Mouse (Mus musculus) myocyte (in vitro differentiated cells): ENCODE measurements around the gene Gm49333.

ENCODE experiments used
- CEBPB ChIP-seq: IDR thresholded peaks from 2 replicates; pipeline ENCODE4 v1.6.1; 2011; ENCODE audit warnings: mild to moderate bottlenecking, moderate library complexity; ENCODE audit not compliant: poor library complexity, insufficient read depth, severe bottlenecking
- MYOD1 ChIP-seq, 3 experiments: IDR thresholded peaks; one replicate each; pipeline ENCODE4 v1.6.1; 2011; ENCODE audit warnings: control low read depth in 2 of 3, low read depth in 2 of 3, mild to moderate bottlenecking in 2 of 3, moderate library complexity in 1 of 3; ENCODE audit not compliant: insufficient read length in 2 of 3, control insufficient read depth in 1 of 3
- POLR2A ChIP-seq: IDR thresholded peaks from one replicate; pipeline ENCODE4 v1.6.1; 2011; ENCODE audit warnings: low read depth, mild to moderate bottlenecking, control low read depth, moderate library complexity; ENCODE audit not compliant: insufficient read length
- POLR2AphosphoS2 ChIP-seq: IDR thresholded peaks from one replicate; pipeline ENCODE4 v1.6.1; 2011; ENCODE audit warnings: low read depth, control low read depth; ENCODE audit not compliant: insufficient read length

DNA sequence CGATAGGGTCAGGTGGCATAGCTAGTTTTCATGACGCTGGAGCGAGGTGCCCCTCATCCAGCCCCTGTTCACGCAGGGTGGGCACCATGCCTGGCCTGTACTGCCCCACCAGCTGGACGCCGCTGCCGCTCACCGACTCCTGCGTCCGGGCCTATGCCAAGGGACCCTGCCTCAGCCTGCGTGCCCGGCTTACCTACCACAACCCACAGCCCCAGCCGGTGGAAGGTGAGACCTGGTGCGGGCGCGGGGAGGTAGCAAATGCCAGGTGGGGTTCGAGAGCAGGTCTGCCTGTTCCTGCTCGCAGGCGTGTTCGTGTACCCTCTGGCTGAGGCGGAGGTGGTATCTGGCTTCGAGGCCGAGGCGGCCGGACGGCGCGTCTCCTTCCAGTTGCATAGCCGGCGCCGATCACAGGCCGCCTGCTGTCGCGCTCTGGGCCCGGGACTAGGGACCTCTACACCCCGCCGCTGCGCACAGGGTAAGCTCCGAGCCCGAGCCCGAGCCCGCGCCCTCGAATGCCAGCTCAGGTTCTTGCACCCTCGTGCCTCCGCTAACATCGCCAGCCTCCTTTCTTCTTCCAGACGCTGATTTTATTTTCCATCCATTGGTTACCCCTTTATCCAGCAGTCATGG, 20.2 kb upstream of the Gm49333 start:
- TF ChIP-seq POLR2AphosphoS2 (no peak), MYOD1 (IDR thresholded peaks at IDR 0.05; ENCODE audit: control insufficient read depth in 1 of 3, insufficient read length in 2 of 3, low read depth in 2 of 3) (no peak), POLR2A (no peak), CEBPB (no peak)
